Mouse (Mus musculus) kidney, adult 2 months (tissue): ENCODE measurements around the gene Traf7.

Experiments
- CTCF ChIP-seq: fragments of 200-500 bp; conservative IDR thresholded peaks from 2 replicates; pipeline ENCODE4 v1.5.1; 2011; ENCODE audit warnings: low read depth, mild to moderate bottlenecking, control low read depth, low read length, moderate library complexity, mixed read lengths; ENCODE audit not compliant: insufficient read depth, insufficient read length
- POLR2A ChIP-seq: fragments of 200-500 bp; IDR thresholded peaks from one replicate; pipeline ENCODE4 v1.6.1; 2011; ENCODE audit warnings: low read depth, low read length, control low read depth

GRCm38 (mm10) chr17:24561592-24561991 lies 33.9 kb upstream of the Traf7 start:
- TF ChIP-seq POLR2A, result no peak
- TF ChIP-seq CTCF, result no peak
